Mouse (Mus musculus): Measurements from ENCODE around the gene Gm3005.
"Not testable (repeated sequence)": the region's sequence is repeated elsewhere in the genome, so short reads cannot be mapped to it uniquely, and the experiment has no call there.

Gm3005 gene

DNA sequence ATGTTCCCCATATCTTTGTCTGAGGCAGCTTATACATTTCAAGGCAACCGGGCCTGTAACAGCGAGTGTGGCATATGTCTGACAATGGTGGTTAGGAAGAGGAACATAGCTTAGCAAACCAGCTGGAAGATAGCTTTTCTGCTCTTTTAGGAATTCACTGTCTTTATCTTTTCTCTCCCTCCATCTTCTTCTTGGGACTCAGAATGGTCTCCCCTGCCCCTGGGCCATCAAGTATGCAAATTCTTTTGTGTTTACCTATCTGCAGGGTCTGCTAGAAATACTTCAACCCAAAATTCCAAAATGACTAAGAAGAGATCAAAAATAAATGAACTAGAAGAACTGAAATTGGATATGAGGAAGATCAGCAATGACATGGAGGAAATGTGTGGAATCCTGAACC lies at the start of gene Gm3005:
TSS of gene Gm3005 (plus strand) at position 301 of the 400 bp plus-strand sequence.
- DNase-seq: not testable (repeated sequence)

- not testable (repeated sequence) for DNase-seq
Measured at GRCm38 (mm10) chr14:3394793-3395192, 33.1 kb upstream of the Gm3005 start, which contains the start of gene Gm10413. Gm10413 (plus strand) TSS chr14:3395093.

DNA sequence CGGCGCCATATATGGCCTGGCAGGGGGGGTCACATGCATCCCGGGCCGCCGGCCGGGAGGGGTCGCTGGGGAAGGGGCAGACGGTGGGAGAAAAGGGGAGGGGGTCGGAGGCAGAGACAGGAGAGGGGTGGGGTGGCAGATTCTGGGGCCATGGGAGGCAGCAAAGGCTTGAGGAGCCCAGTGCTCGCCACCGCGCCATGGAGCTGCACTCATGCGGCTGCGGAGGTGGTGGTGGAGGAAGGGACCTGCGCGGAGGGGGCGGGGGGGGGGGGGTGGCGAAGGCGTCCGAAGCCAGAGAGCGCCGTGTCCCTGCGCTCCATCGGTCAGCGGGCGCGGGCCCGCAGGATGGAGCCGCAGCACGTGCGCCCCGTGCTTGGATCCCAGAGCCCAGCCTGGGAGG lies 15.6 kb upstream of the Gm3005 start, which contains the start of gene Gm10409:
TSS of gene Gm10409 (plus strand) at position 301 of the 400 bp plus-strand sequence.
- DNase-seq: not testable (repeated sequence)

GRCm38 (mm10) chr14:3449079-3449478 lies 21.2 kb downstream of the Gm3005 start, which contains the start of gene Gm10408:
Gm10408 (plus strand) TSS chr14:3449379.
- not testable (repeated sequence) for DNase-seq

GRCm38 (mm10) chr14:3634212-3634611 lies 206.3 kb downstream of the Gm3005 start, which contains the start of gene Gm3012:
Gm3012 (plus strand) TSS chr14:3634512.
- not testable (repeated sequence) for DNase-seq
